Mouse (Mus musculus) retina, postnatal 7 days (tissue): ENCODE data around the gene Gm20388.
A peak's percentile ranks its signal among the peaks of the same experiment; 100 is the strongest.
"Not testable (repeated sequence)": the region's sequence is repeated elsewhere in the genome, so short reads cannot be mapped to it uniquely, and the experiment has no call there.

Experiments used
- DNase-seq: peaks from one replicate; pipeline ENCODE4 v3.0.0-alpha.2; 2012; ENCODE audit warnings: low read depth, low spot score

The Gm20388 gene

GRCm38 (mm10) chr8:121577751-121578675 lies 1667.4 kb downstream of the Gm20388 start:
- DNase-seq = no peak

- DNase-seq = peak; percentile 92
Measured at GRCm38 (mm10) chr8:121578676-121579451, 1668.2 kb downstream of the Gm20388 start, which contains the start of gene Fbxo31. Gene Fbxo31, minus strand, starts transcription at chr8:121578806.

- no peak for DNase-seq
Measured at GRCm38 (mm10) chr8:121580465-121580864, 1669.8 kb downstream of the Gm20388 start.

- DNase-seq = no peak
Measured at GRCm38 (mm10) chr8:121583653-121584052, 1673.0 kb downstream of the Gm20388 start.

- no peak for DNase-seq
Measured at GRCm38 (mm10) chr8:121584730-121585129, 1674.1 kb downstream of the Gm20388 start.

- peak; percentile 98 for DNase-seq
Measured at GRCm38 (mm10) chr8:121585159-121585825, 1674.7 kb downstream of the Gm20388 start.

- no peak for DNase-seq
Measured at GRCm38 (mm10) chr8:121588750-121589149, 1678.1 kb downstream of the Gm20388 start.

GRCm38 (mm10) chr8:121589205-121589726 lies 1678.6 kb downstream of the Gm20388 start:
- DNase-seq = no peak

GRCm38 (mm10) chr8:121590203-121591177 lies 1679.8 kb downstream of the Gm20388 start, which contains the start of gene Map1lc3b:
Gene Map1lc3b, plus strand, starts transcription at chr8:121590361.
- peak; percentile 92 for DNase-seq

- DNase-seq = no peak
Measured at GRCm38 (mm10) chr8:121591178-121592066, 1680.8 kb downstream of the Gm20388 start.

- DNase-seq = no peak
Measured at GRCm38 (mm10) chr8:121593293-121593692, 1682.7 kb downstream of the Gm20388 start.

- no peak for DNase-seq
Measured at GRCm38 (mm10) chr8:121593983-121594382, 1683.3 kb downstream of the Gm20388 start.

- not testable (repeated sequence) for DNase-seq
Measured at GRCm38 (mm10) chr8:121597492-121597891, 1686.9 kb downstream of the Gm20388 start.

GRCm38 (mm10) chr8:121598190-121598589 lies 1687.5 kb downstream of the Gm20388 start:
- no peak for DNase-seq

GRCm38 (mm10) chr8:121598892-121599291 lies 1688.3 kb downstream of the Gm20388 start:
- DNase-seq = peak; percentile 50

GRCm38 (mm10) chr8:121599842-121600241 lies 1689.2 kb downstream of the Gm20388 start:
- no peak for DNase-seq

- DNase-seq = no peak
Measured at GRCm38 (mm10) chr8:121602411-121602810, 1691.8 kb downstream of the Gm20388 start.

GRCm38 (mm10) chr8:121602860-121603259 lies 1692.2 kb downstream of the Gm20388 start:
- peak; percentile 64 for DNase-seq

- no peak for DNase-seq
Measured at GRCm38 (mm10) chr8:121603801-121604200, 1693.2 kb downstream of the Gm20388 start.
